Mouse (Mus musculus): ENCODE measurements at regions not wholly inside any gene's neighbourhood (a gene's known extent, or its start where the extent isn't known, plus 50 kb on each side); places are given as distances from the start of the nearest gene placed in this dataset.
A peak's percentile ranks its signal among the peaks of the same experiment; 100 is the strongest.
"Not testable (repeated sequence)": the region's sequence is repeated elsewhere in the genome, so short reads cannot be mapped to it uniquely, and the experiment has no call there.

DNA sequence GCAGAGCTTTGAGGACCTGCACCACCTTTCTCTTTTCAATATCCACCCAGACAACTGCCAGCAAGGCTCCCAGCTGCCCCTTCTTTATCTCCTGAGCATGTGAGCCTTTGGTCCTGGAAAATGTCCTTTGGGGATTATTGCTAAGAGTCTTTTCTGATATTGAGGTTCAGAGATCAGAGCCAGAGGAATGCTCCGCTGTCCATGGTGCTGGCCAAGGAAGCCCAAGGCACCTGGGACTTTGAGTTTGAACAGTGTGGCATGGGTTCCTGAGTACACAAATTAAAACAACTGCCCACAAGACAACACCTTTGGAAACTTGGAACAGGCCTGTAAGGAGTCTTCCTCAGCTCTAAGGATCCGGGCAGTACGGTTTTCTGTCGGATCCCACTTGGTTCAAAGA lies 52.6 kb upstream of the Slc28a3 start:
- DNase-seq (ENCODE audit: low read depth, low spot score) = no peak

DNA sequence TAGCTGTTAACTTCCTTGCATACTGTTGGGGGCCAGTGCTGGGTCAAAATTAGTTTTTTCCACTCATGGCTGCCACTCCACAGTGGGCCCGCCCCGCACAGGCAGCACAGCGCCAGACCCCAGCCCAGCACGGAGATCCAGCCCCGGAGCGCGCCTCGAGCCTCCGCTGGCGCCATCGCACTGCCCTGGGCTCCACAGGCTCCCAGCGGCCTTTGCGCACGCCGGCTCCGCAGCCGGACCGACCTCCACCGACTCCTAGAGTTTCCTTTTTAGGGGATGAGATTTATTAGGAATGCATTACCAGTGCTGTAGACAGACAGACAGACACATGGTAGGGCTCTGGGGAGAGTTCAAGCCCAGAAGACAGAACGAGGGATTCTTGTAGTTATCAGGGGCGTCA lies 58.0 kb upstream of the Slc28a3 start:
- DNase-seq (ENCODE audit: low read depth, low spot score) = no peak

DNA sequence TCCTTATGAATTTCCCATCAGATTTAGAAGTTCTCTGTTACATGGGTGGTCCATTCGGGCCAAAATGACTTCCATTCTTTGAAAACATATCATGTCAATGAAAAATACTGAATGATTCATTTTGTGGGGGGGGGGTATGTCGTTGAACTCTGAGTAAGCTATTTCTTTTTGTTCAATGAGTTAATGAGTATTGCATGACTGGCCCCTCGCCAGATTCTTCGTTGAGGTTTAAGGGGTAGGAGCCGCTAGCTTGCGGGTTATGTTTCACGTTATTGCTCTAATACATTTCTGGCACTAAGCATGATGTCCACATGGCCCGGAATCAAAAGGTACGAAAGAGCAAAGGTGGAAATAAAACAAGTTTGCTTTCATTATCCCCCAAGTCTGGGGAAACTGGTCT lies 59.5 kb upstream of the Slc28a3 start:
- DNase-seq (ENCODE audit: low read depth, low spot score) = no peak

DNA sequence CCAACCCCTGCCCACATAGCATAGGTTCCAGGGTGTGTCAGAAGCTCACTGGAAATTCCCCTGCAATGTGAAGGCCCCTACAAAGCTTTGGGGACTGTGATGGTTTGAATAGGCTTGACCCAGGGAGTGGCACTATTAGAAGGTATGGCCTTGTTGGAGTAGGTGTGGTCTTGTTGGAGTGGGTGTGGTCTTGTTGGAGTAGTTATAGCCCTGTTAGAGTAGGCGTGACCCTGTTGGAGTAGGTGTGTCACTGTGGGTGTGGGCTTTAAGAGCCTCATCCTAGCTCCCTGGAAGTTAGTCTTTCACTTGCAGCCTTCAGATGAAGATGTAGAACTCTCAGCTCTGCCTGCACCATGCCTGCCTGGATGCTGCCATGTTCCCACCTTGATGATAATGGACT lies 64.9 kb upstream of the Slc28a3 start:
- not testable (repeated sequence) for DNase-seq (ENCODE audit: low read depth, low spot score)

DNA sequence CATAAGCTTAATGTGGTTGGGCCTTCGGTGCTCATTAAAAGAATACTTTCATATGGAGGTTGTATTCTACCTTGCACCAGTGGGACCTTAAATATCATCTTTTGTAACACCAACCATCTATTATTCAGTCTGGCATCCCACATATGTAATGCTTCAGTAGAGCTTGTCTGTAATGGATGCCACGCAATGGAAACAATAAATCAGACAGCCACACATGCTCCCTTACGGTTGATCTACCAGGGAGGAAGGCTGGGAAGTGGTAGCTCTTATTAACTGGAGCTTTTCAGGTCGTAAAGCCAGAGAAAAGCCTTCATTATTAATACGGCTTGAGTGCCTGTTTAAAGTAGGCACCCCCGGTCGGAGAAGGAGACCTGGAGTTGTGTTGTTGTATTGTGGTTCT lies 66.8 kb upstream of the Slc28a3 start:
- no peak for DNase-seq (ENCODE audit: low read depth, low spot score)

DNA sequence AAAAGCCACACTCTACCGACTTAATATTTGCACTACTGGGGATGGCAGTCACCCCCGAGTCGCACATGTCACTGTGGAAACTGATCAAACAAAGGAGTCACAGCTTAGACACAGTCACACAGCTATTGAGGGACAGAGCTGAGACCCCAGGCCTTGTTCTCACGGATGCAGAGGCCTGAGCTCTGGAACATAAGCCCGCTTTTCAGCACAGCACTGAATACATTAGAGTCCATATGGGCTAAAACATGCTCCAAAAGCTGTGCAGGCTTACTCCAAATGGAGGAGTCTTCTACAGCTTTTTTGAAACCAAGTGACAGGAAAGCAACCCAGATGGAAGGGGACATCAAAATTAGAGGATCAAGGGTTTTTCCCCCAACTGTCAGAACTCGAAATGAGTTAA lies 69.0 kb upstream of the Slc28a3 start:
- no peak for DNase-seq (ENCODE audit: low read depth, low spot score)

DNA sequence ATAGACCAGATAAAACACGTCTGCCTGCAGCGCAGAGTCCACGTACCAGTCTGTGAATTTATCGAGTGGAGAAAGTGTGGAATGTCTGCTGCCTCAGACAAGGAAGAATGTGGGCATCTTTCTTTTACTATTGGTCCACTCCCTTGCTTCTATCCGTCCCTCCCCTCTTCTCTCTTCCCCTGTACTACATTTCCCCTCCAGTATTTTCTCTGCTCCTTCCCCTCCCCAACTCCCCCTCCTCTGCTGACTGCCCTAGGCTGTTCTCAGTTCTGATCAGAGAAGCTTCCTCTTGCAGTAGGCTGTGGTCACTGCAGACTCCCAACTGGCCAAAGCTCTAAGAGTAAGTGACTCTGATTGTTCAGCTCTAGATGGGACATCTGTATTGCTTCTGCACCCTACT lies 76.1 kb upstream of the Slc28a3 start:
- no peak for DNase-seq (ENCODE audit: low read depth, low spot score)

DNA sequence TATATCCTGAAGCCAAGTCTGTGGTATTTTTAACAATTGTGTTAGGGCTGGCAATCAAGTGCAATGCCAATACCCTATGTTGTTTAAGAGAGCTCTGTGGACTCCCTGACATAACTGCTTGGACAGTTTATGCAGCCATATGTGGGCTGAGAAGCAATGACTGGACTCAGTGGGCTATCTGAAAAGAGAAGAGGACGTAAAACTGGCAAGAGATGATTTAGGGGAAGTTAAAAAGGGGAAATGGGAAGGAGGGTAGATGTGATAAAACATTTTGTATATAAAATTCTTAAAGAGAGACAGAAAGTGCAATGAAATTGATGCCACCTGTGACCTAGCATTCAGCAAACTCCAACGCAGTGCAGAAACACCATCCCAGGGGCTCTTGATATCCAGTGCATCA lies 76.9 kb upstream of the Slc28a3 start:
- no peak for DNase-seq (ENCODE audit: low read depth, low spot score)

DNA sequence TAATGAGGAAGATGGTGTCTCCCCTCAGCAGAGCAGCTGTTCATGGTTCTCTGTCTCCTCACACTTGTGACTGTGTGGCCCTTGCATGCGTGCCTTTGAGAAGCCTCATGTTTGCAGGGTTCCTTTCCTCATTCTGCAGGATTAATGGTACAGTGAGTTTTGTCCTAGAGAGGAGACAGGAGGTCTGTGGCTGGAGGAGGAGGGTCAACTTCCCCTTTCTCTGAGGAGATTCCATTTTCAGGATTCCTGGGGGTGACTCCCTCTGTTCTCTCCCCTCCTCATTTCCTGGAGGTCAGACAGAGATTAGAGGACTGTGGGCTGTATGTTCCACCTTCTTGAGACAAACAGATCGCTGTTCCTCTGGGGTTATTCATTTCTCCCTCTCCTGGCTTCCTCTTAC lies 77.6 kb upstream of the Slc28a3 start:
- no peak for DNase-seq (ENCODE audit: low read depth, low spot score)

DNA sequence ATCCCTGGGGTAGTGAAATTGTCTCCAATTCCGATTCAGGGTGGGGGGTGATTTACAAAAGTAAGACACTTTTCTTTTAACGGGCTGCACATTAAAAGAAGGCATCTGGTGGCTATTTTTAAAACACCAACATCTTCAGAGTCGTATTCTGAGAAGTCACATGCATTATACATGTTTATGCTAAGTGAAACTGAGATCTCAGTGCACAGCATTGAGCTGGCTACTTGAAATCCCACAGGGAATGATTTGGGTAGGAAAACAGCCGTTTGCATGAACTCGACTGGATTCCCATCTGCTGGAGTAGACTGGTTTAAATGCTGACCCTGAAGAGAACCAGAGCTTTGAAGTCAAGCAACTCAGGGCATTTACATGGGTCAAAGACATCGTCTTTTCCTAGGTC lies 84.0 kb upstream of the Slc28a3 start:
- peak; percentile 42 for DNase-seq (ENCODE audit: low read depth, low spot score)

DNA sequence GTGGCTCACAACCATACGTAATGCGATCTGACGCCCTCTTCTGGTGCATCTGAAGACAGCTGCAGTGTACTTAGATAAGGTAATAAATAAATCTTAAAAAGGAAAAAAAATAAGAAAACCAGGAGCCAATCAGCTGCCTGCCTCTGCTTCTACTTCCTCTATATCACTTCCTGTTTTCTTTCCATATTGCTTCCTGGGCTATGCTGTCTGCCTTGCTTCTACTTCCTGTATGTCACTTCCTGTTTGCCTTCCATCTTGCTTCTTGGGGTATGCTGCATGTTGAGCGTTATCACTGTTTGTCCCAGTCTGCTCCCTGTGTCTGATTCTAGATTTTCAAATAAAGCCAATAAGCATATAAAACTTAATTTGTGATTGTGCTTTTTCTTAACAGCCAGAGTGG lies 85.3 kb upstream of the Slc28a3 start:
- no peak for DNase-seq (ENCODE audit: low read depth, low spot score)

DNA sequence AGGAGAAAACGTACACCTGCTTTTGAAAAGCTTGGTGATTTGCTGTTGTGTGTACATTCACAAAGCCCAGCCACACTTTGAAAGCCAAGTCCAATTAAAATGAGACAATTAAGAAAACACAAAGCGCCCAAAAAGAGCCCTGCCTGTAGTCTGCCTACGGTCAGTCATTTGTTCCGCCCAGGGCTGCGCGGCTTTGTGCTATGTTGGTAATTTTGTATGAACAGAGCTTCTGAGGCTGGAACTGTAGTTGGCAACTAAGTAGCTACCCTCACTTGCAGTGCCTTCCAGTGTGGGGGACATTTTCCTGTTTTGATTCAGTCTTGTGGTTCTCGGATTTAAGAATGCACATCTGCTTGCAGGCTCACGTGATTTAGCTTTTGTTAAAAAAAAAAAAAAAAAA lies 89.3 kb upstream of the Slc28a3 start:
- no peak for DNase-seq (ENCODE audit: low read depth, low spot score)

DNA sequence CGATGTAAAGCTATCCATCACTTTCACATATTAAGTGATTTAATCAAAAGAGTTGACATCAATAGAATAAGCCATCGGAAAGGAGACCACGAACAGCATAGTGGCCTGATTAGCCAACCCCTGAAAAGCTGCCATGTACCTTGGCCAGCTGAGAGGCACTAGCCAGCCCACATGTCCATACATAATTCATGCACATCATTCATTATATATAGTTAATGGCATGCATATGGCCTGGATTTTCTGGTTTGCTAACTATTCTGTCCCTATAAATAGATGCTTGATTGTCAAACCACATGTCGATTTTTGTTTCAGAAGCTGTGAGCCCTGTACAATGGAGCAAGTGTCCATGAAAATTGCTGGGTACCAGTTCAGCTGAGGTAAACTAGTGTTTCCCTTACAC lies 93.5 kb upstream of the Slc28a3 start:
- no peak for DNase-seq (ENCODE audit: low read depth, low spot score)

DNA sequence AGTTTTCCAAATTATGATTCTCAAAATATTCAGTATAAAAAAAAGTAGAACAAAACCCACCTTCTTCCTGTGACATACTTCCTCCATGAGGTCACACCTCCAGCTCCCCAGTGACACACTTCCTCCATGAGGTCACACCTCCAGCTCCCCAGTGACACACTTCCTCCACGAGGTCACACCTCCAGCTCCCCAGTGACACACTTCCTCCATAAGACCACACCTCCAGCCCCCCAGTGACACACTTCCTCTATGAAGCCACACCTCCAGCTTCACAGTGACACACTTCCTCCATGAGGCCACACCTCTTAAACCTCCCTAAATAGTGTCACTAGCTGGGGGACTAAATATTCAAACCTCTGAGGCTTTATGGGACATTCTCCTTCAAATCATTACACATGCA lies 89.8 kb upstream of the Ntrk2 start:
- no peak for DNase-seq (ENCODE audit: low read depth, low spot score)

DNA sequence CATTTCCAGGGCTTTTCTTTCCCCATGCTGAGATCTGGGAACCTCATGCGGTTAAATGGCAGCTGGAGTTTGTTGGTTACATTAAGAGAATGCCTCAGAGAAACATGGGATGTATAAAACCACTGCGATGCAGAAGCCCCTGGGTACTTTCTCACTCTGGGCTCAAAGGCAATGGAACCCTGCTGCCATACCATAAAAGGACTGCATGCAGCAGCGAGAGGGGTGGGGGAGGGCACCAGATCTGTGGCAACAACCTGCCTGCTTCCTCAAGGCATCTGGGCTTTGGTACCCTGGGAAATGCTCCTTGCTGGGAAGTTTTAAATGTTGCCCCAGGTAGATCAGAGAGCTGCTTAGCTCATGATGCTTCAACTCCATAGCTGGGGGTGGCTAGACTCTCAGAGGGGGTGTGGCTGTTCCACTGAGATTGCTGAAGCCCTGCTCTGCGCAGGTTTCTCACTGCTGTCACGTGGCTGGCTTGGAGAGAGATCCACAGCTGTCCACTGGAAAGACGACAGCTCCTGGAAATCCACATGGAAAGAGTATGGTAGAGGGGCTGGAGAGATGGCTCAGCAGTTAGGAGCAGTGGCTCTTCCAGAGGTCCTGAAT lies 75.8 kb upstream of the Ntrk2 start:
- no peak for DNase-seq (ENCODE audit: low read depth, low spot score)

DNA sequence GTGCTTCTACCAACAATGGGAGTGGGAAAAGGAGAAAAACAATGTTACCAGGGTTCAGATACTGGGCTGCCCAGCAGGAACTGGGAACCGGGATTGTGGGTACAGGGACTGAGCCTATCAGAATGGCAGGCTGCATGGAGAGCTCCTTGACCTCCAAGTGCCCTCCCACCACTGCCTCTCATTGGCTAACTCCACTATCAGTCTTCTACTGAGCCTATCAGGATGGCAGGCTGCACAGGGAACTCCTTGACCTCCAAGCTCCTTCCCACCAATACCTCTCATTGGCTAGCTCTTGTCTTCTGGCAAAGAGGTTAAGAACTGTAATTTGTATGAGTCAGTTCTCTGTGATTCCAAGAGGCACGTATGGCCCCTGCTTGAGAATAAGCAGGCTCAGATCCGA lies 73.6 kb upstream of the Ntrk2 start:
- no peak for DNase-seq (ENCODE audit: low read depth, low spot score)

DNA sequence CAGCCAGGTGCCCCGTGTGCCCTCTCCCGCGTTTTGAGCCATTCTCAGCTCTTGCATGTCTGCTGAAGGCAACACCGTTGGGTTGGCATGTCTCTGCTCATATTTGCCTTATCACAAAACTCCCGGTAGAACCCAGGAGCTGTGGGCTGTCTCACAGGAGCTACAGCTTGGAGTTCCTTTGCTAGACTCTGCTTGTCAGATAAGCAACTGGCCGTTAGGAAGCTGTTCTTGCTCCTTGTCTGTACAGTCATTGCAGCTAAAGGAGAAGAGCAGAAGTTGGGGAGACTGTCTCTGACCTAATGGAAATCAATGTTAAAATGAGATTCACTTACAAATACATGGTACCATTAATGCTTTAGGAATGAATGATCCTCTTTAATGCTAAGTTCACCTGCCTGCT lies 72.8 kb upstream of the Ntrk2 start:
- DNase-seq (ENCODE audit: low read depth, low spot score) = no peak

DNA sequence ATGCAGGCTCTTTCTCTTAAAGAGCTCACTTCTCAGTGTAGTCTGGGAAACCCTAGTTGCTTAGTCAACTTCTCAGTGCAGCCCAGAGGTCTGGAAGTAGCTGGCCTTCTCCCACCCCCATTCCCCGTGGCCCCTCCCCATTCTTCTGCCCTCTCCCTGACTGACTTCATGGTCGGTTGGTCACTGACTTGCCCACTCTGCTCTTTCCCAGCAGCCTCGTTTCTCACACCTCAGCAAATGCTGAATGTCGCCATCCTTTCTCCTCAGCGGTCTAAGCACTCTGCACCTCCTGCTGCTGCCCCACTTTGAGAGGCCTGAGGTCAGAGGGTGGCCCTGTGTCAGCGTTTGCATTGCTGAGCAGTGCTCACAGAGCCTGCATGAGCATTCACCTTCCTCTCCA lies 70.8 kb upstream of the Ntrk2 start:
- no peak for DNase-seq (ENCODE audit: low read depth, low spot score)

DNA sequence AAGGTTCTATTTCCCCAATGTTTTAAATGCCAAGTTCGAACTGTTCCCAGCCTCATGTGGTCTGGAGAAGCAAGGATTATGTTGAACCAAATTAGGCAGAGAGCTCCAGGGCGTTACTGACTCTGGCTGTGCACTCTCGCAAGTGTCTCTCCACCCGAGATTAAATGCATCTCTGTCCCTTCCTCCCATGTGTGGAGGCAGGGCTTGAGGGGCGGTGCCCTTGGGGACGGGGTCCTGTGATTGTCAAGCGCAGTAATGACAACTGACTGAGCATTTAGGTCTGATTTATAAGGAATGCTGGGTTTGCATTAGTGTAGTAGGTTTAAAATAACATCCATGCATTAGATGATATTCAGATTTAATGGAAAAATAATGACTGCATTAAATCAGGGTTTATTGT lies 65.6 kb upstream of the Ntrk2 start:
- no peak for DNase-seq (ENCODE audit: low read depth, low spot score)

DNA sequence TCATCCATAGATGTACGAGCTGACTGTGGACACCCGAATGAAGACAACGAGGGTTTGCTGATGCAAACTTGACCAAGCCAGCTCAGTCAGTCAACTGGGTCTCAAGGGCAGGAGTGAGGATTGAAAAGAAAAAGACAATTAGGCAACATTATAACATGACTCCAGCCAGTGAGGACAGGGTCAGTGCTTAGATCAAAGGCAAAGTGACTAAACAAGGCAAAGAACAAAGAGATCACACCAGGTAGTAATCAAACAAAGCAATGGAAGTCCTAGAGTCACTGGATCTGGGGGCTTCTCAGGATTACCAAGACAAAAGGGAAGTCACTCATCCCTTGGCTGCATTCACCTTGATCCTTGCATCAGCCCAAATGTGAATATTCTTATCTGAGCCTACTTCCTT lies 60.3 kb upstream of the Ntrk2 start:
- DNase-seq (ENCODE audit: low read depth, low spot score) = no peak

DNA sequence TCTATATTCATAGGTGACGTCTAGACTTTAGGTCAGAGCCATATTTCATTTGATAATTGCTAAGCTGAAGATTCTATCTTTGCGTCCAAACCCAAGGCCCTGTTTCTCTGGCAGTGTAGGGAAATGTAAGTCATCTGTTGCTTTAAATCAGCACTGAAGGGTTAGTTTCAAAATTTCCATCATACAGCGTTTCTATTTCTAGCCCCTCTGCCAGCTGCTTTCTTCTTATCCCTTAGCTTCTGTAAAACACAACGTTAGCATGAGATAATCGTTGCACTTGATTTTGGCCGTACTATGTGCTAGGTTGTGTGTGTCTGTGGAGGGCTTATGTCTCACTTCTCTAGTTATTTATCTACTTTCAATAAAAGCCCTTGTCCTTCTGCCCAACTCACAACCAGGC lies 58.7 kb upstream of the Ntrk2 start:
- peak; percentile 39 for DNase-seq (ENCODE audit: low read depth, low spot score)

DNA sequence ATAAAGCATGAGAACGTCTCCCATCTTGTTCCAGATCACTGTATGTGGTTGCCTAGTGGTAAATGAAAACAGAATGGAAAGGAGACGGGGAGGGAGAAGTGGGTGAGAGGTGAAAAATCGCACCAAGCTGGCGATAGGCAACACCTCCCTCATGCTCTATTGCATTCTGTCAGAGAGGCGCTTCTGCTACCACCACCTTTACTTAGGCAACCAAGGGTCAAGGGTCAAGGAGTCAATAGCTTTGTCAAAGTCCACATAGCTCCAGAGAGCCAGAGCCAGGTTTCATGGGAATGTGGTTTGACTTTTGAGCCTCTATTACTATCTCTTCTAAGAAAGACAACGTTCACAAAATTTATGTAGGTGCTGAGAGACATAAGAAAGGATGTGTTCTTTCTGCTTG lies 50.2 kb upstream of the Ntrk2 start:
- DNase-seq (ENCODE audit: low read depth, low spot score) = no peak
